Mouse (Mus musculus) Patski (cell line): Measurements from ENCODE around the gene Rnf141. TPM values are rescaled to one million over a fixed set of nuclear protein-coding genes. Genes with fewer than 3 reads are reported as not detected.

Experiments
- ATAC-seq: fragments of 100-300 bp; one replicate; pipeline ENCODE4 v1.8.0; 2021
- CTCF ChIA-PET: fragments of 350-600 bp; sonication (Branson Sonifier 250); formaldehyde crosslinking; loops from one replicate; lab custom pipeline; 2022; ENCODE audit warnings: inconsistent platforms; lab: Charles Lee
- POLR2A ChIA-PET: fragments of 350-600 bp; sonication (Branson Sonifier 250); formaldehyde crosslinking; loops from one replicate; lab custom pipeline; 2022; ENCODE audit warnings: antibody characterized with exemption, inconsistent platforms; lab: Charles Lee
- DNase-seq: peaks from one replicate; pipeline ENCODE4 v3.0.0-alpha.2; 2011; ENCODE audit warnings: low read depth, low spot score
- H3K27me3 ChIP-seq: fragments of 371-371 bp; one replicate; pipeline ENCODE4 v1.5.1; 2021
- CTCF ChIP-seq: fragments of 100-300 bp; IDR thresholded peaks from one replicate; pipeline ENCODE4 v1.5.1; 2021
- in situ Hi-C: fragments of 300-500 bp; cut with MboI; formaldehyde crosslinking; loops from 3 replicates; pipeline ENCODE4 v1.11.1; 2018; ENCODE audit warnings: low pct_unique_long_range_greater_than_20kb, mixed read lengths
- polyA plus RNA-seq: library from polyadenylated mRNA; unstranded; gene quantifications from one replicate; pipeline ENCODE4 v1.2.3, GENCODE M21; 2021

Rnf141 gene
- polyA plus RNA-seq, 1 experiment from 2014 or later, result 19.7 TPM

DNA sequence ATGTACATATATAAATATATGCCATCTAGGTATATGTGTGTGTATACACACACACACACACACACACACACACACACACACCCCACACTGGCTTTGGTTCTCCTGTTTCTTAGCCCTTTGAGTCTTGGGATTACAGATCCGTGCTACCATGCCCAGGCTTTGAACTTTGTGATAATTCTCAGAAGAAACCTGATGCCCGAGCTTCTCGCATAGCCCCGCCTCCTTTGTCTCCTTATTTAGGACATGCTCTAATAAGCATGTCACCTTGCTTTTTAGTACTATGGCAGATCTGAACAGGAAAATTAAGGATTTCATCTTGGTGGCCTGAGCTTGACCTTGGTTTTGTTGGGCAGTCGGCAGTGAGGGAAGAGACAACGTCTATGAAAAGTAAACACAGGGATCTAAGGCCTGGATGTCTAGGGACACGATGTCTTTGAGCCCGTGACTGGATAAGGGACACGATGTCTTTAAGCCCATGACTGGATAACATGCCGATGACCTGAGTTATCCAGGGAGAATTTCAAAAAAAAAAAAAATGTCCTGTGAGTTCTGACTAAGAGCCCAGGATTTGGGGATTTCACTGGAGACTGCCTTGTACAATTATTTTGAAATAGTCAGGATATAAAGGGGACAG lies 61.3 kb downstream of the Rnf141 start:
- DNase-seq, result no peak
- ChIA-PET CTCF (interaction anchor here (0.8 to 1.7 kb wide), 4 partner anchors 10 to 48 kb away, joined by 3 to 6 read pairs (median 4); no protein-coding TSS in a partner anchor), POLR2A (interaction anchor here (0.5 to 1.0 kb wide), 4 partner anchors 10 to 195 kb away, joined by 3 to 4 read pairs (median 3); no protein-coding TSS in a partner anchor)
- TF ChIP-seq CTCF, result no peak
- no peak for ATAC-seq
- in situ Hi-C loops, result no loop called here
- H3K27me3 ChIP-seq, result no peaks in the 10 kb centered on the region

DNA sequence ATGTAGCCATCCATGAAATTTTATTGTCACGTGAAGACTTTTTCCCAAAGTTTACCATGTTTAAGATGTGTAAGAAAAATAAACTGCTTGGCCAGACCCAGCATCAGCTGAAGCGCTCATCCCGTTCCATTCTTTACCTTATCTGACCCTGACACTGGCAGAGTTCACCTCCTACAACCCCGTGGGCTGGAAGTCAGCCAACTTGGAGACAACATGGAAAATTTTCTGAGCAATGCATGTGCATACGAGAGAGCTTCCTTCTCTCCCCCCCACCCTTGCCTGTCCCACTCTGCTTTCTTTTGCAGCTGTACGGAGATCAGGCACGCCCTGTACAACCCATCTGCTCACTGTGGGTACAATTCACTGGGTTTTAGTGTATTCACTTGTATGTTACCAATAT lies 62.1 kb downstream of the Rnf141 start:
- no peaks in the 10 kb centered on the region for H3K27me3 ChIP-seq
- ATAC-seq, result no peak
- no peak for DNase-seq

DNA sequence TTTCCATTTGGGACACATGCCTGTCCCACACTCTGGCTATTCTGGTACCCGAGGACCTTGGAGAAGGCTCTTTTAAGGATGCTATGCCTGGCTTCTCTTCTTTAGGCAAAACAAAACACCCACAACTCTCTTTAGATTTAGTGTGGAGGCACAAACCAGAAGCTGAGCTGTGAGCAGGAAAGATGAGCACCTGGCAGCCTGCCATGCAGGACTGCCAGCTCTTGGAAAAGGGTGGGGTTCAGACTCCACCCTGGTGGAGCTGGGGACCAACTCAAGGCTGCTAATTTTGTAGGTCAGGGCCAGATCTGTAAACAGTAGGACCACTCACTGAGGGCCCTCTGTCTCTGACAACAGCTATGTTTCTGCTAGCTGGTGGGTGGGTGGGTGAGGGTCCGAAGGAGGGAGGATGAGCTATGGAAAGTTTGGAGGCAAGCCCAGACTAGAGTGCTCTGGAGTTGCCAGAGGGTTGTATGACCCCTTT lies 63.0 kb downstream of the Rnf141 start:
- ChIA-PET POLR2A (interaction anchor here (0.7 kb wide), 1 partner anchor 103 kb away, joined by 3 read pairs; no protein-coding TSS in a partner anchor), CTCF (interaction anchor here (1.2 to 1.3 kb wide), 2 partner anchors 16 to 20 kb away, joined by 3 to 5 read pairs; no protein-coding TSS in a partner anchor)
- no peak for DNase-seq
- no peaks in the 10 kb centered on the region for H3K27me3 ChIP-seq
- no peak for TF ChIP-seq CTCF
- in situ Hi-C loops, result no loop called here
- no peak for ATAC-seq

More for the DNA sequence above, 62.1 kb downstream of the Rnf141 start:
- ChIA-PET POLR2A (interaction anchor here (0.5 to 1.0 kb wide), 2 partner anchors 10 to 14 kb away, joined by 3 to 4 read pairs; no protein-coding TSS in a partner anchor), CTCF (interaction anchor here (1.2 to 1.6 kb wide), 2 partner anchors 11 to 15 kb away, joined by 3 to 4 read pairs; no protein-coding TSS in a partner anchor)
- no peak for TF ChIP-seq CTCF
- in situ Hi-C loops, result no loop called here

DNA sequence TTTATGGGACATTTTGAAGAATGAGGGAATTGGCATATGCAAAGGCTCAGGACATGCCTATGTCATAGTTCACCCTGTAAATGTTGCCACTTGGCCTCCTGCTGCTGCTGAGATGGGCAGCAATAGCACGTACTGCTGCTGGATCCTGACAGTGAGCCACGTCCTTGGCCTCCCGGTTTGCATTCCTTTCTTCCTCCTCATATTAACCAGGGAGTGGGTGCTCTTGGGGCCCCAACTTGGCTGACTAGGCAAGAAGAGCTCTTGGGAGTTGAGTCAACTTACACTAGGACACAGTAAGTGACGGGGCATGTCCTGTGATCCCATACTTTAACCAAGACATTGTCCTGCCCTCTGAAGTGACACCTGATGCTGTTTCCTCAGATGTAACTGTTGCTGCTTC lies 63.7 kb downstream of the Rnf141 start:
- POLR2A ChIA-PET, result interaction anchor here (0.6 to 1.0 kb wide), 3 partner anchors 9 to 995 kb away, joined by 3 to 8 read pairs (median 6); no protein-coding TSS in a partner anchor
- no peak for TF ChIP-seq CTCF
- ATAC-seq, result peak; percentile 49
- H3K27me3 ChIP-seq, result no peaks in the 10 kb centered on the region
- CTCF ChIA-PET, result interaction anchor here (0.9 to 1.3 kb wide), 2 partner anchors 21 to 53 kb away, joined by 3 to 5 read pairs; no protein-coding TSS in a partner anchor
- in situ Hi-C loops, result no loop called here
- DNase-seq, result no peak

DNA sequence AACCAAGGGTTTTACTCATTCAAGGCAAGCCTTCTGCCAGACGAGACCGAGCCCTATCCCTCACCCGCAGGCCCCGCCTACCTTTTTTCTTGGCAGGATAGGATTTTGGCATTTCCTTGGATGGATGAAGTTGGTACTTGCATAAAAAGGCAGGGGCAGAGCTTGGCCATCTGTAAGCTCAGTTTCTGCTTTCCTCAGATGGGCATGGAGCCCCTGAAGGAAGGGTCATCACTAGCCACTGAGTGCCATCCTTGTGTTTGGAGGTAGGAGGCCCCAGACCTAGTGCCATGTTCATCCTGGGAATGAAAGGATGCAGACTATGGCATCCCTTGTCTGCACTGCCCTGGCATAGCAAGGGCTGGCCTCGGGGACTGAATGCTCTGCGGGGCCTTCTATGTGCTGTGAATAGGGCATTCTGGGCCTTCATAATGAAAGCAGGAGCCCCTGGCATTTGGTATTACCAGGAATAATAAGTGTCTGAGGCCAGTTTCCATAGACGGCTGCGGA lies 64.6 kb downstream of the Rnf141 start:
- ATAC-seq, result no peak
- in situ Hi-C loops, result no loop called here

DNA sequence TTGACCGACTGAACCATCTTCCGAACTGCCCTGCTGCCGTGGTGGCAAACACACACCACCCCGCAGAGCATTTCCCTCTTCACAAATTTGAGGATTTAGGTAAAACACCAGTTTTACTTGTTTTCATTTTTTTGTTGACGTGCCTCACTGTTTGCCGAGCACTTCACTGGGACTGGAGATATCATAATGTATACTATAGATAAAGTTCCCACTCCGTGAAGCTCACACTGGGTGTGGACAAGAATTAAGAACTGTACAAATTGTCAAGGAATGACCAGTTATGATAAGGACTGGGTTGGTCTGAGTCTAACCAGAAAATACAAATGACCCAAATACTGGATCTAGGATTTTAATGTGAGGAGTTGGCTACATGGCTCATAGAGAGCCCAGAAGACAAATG lies 65.3 kb downstream of the Rnf141 start:
- ChIA-PET CTCF (no interaction called here), POLR2A (no interaction called here)
- in situ Hi-C loops, result no loop called here
- ATAC-seq, result no peak
- no peak for TF ChIP-seq CTCF
- no peak for DNase-seq
- H3K27me3 ChIP-seq, result no peaks in the 10 kb centered on the region

More for the DNA sequence above, 64.6 kb downstream of the Rnf141 start:
- no peak for TF ChIP-seq CTCF
- H3K27me3 ChIP-seq, result no peaks in the 10 kb centered on the region
- DNase-seq, result no peak
- ChIA-PET POLR2A (interaction anchor here (0.6 to 1.0 kb wide), 2 partner anchors 8 to 10 kb away, joined by 3 to 8 read pairs; no protein-coding TSS in a partner anchor), CTCF (interaction anchor here (0.9 to 1.3 kb wide), 2 partner anchors 22 to 52 kb away, joined by 3 to 5 read pairs; no protein-coding TSS in a partner anchor)

DNA sequence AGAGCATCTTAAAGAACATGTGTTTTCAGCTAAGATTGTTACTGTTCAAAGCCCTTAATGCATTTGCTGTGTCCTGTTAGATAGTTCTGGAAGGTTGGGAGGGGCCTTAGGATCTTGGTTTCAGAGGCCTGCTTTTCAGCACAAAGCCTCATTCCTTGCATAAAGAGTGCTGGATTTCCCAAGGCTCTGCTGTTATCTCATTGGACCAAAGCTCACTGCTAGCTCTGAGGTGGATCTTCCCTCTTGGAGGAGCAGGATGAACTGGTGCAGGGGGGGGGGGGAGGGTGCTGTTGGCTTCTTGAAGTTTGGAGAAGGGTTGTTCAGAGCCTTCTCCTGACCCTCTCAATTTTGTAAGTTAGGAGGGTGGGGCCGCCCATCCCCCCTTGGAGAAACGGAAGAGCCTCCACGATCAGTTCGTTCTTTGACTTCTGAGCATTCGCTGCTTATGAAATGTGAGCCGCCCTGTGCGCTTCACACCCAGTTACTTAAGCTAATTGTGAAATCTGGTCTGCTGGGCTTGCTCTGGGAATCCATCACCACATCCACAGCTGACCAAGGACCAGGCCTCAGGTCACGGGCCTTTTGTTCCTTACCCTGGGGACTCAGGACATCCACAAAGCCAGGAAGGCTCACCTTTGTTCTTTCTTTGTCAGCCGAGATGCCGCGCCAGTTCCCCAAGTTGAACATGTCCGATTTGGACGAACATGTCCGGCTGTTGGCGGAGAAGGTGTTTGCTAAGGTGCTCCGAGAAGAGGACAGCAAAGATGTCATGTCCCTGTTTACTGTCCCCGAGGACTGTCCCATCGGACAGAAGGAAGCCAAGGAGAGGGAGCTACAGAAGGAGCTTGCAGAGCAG lies 66.9 kb downstream of the Rnf141 start:
- no peak for DNase-seq
- in situ Hi-C loops, result no loop called here
- ChIA-PET CTCF (interaction anchor here (0.7 to 1.2 kb wide), 2 partner anchors 9 to 784 kb away, joined by 3 to 4 read pairs; no protein-coding TSS in a partner anchor), POLR2A (no interaction called here)
- H3K27me3 ChIP-seq, result no peaks in the 10 kb centered on the region
- no peak for TF ChIP-seq CTCF
- ATAC-seq, result no peak

DNA sequence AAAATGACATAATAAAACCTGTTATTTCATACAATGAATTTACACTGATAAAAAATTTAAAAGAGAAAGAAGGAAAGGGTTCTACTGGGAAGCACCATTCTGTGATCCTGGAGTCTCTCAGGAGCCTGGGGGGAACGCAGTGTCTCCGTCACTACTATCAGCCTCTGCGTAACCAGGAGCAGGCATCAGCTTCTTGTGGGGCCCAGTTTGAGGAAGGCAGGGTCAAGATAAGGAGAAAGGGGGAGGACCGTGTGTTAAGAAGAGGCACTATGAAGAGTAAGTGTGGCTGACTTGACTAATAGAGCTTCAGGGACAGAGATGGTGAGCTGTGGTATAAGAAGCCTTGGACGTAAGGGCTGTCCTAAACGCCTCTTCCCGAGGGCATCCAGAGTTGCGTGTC lies 69.6 kb downstream of the Rnf141 start:
- CTCF ChIA-PET, result no interaction called here
- in situ Hi-C loops, result no loop called here
- no peak for TF ChIP-seq CTCF
- POLR2A ChIA-PET, result interaction anchor here (3.2 kb wide), 1 partner anchor 11 kb away, joined by 14 read pairs; no protein-coding TSS in a partner anchor
- DNase-seq, result no peak
- H3K27me3 ChIP-seq, result no peaks in the 10 kb centered on the region
- no peak for ATAC-seq

DNA sequence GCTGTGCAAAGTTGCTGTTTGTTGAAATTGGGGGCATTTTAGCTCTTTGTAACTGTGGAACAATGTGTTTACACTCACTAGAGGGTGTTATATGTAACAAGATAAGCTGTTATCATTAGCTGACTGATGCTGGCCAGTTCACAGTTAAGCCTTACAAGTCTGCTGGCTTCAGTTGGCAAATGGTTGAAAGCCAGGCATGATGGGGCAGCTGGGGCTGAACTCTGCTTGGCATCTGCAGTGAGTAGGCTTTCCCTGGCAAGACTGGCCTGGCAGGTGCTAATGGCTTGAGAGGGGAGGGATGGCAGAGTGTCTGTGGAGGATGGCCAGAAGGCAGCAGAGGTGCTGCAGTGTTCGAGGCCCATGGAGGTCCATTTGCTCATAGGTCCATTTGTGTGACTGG lies 70.2 kb downstream of the Rnf141 start:
- DNase-seq (no peak), ATAC-seq (no peak)
- TF ChIP-seq CTCF, result no peak
- in situ Hi-C loops, result no loop called here
- POLR2A ChIA-PET, result interaction anchor here (3.2 kb wide), 1 partner anchor 12 kb away, joined by 14 read pairs; no protein-coding TSS in a partner anchor
- CTCF ChIA-PET, result interaction anchor here (1.0 to 1.6 kb wide), 5 partner anchors 9 to 46 kb away, joined by 3 to 5 read pairs (median 3); no protein-coding TSS in a partner anchor
- H3K27me3 ChIP-seq, result no peaks in the 10 kb centered on the region
